Mouse (Mus musculus): ENCODE results near the gene Zdhhc19. TPM values are rescaled to one million over a fixed set of nuclear protein-coding genes. Genes with fewer than 3 reads are reported as not detected.
A peak's percentile ranks its signal among the peaks of the same experiment; 100 is the strongest.

The Zdhhc19 gene
- not detected in 2 replicates for polyA plus RNA-seq (2012; rRNA removed)

DNA sequence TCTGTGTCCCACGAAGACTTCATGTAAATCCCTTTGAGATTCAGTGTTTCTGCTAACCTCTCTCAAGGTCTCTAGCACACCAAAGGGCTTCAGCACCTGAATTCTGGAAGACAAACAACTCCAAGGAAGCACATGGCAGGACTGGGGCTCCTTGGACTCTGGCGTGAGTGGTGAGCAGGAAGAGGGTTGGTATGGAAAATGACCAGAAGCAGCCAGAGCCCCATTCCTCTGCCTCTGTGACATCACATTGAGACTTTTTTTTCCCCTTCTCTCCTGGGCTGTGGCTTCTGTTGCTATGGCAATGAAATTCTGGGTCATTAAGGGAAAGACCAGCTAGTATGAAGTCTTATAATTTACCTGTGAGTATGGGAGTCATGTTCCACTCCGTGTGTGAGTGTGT is at the start of gene Zdhhc19:
Gene Zdhhc19 (plus strand): TSS at position 301 of the 400 bp plus-strand sequence.
- DNase-seq (ENCODE audit: extremely low spot score in 1 of 2, low spot score in 1 of 2), result no peak

DNA sequence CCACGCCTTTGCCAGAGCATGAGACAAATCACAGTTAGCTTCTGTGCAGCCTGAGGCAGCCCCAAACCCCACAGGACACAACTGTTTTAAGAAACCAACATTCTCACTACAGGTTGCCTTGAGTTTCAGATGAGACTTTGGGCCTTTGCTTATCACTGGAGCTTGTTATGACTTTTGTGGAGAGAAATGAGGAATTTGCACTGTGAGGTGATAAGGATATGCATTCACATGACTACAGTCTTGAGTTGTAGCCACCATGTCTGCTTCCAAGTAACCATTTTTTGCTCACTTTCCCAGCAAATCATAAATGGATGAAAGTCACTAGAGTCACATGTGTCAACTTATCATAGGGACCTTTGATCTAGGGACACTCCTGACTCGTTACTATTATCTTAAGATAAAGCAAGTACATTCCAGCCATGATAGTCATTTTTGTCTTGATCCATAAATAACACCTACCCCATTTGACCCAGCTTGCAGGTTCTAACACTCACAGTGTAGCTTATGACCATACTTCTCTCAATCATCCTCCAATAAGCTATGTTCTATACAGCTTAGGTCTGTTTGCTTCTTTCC is 49.4 kb upstream of the Zdhhc19 start:
- DNase-seq (ENCODE audit: extremely low spot score in 1 of 2, low spot score in 1 of 2), result no peak

DNA sequence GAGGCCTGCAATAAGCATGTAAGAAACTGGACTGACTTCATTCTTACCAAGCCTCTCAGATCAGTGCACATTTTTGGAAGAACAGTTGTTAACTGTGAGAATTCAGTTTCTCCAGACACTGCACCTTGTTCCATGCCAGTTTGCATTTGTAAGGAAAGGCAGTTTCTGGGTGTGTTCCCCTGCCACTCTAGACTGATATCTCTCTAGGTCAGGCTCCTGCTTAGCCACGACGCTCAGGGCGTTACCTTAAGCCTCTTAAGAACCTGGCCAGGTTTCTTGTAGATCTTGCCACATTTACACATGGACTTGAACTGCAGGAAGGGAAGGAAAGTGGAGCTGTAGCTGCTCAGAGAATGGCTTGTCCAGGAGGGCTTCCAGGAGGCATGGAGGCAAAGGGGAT is 46.4 kb upstream of the Zdhhc19 start:
- no peak for DNase-seq (ENCODE audit: extremely low spot score in 1 of 2, low spot score in 1 of 2)

DNA sequence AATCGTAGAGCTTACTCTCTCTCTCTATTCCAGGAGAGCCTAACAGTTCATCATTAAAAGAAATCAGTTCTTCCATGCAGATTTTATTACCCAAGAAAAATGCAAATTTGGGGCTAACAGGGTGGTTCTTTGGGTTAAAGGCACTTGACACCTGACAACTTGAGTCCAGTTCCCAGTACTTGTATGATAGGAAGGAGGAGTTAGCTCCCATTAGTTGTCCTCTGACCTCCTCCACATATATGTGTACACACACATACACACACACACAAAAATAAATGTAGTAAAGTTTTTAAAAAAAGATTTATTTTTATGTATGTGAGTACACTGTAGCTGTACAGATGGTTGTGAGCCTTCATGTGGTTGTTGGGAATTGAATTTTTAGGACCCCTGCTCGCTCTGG is 45.9 kb upstream of the Zdhhc19 start:
- DNase-seq (ENCODE audit: extremely low spot score in 1 of 2, low spot score in 1 of 2), result no peak

DNA sequence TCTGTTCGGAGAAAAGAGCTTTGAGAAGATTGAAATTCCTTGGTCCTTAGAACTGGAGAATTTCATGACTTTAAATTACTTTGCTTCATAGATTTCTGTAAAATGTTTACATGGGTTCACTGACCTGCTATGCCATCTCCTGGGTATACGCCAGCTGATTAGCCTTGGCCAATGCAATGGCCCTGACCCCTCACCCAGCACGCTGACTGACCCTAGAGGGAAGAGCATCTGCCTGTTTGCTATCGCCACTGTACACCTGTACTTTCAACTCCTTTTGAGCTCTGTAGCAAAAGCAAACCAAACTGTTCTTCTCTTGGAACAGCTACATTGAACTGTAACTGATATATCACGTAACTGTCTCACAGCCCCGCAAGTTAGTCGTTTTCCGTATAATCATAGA is 43.0 kb upstream of the Zdhhc19 start:
- no peak for DNase-seq (ENCODE audit: extremely low spot score in 1 of 2, low spot score in 1 of 2)

DNA sequence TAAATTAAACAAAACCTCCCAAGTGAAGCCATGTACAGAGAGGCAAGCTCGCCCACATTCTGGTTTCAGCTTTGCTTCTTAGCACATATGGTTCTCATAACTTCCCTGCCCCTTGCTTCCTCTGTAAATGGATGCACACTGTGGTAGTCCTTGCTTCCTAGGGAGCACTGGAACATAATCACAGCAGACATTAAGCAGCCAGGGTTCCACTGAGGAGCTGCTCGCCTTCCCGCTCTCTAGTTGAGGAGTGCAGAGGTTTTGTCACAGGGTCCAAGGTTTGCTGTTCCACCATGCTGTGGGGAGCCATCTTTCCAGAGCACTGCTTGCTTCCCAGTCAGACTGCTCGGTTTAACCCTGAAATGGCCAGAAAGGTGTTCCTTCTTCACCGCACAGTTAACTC is 41.4 kb upstream of the Zdhhc19 start:
- DNase-seq (ENCODE audit: extremely low spot score in 1 of 2, low spot score in 1 of 2), result no peak

DNA sequence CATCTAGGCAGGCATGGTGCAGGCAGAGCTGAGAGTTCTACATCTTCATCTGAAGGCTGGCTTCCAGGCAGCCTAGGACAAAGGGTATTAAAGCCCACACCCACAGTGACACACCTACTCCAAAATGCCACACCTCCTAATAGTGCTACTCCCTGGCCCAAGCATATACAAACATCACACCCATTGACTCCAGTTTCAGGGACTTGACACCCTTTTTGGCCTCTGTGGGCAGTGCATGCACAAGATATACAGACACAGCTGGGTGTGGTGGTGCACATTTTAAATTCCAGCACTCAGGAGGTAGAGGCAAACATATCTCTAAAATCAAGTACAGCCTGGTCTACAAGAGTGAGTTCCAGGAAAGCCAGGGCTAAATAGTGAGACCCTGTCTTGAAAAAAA is 40.0 kb upstream of the Zdhhc19 start:
- no peak for DNase-seq (ENCODE audit: extremely low spot score in 1 of 2, low spot score in 1 of 2)

DNA sequence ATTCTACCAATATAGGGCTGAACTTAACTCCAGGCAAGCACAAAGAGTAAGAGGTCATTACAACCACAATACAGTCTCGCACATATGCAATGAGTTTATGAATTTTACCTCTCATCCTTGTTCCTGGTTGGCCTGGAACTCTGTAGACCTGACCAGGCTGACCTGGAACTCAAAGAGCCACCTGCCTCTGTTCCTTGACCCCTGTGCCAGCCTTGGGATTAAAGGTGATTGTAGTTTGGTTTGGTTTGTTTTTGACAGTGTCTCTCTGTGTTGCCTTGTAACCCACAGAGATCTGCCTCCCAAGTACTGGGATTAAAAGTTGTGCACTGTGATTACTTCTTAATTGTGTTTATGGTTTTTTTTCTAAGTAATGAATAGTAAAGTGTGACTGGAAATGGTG is 39.3 kb upstream of the Zdhhc19 start:
- no peak for DNase-seq (ENCODE audit: extremely low spot score in 1 of 2, low spot score in 1 of 2)

DNA sequence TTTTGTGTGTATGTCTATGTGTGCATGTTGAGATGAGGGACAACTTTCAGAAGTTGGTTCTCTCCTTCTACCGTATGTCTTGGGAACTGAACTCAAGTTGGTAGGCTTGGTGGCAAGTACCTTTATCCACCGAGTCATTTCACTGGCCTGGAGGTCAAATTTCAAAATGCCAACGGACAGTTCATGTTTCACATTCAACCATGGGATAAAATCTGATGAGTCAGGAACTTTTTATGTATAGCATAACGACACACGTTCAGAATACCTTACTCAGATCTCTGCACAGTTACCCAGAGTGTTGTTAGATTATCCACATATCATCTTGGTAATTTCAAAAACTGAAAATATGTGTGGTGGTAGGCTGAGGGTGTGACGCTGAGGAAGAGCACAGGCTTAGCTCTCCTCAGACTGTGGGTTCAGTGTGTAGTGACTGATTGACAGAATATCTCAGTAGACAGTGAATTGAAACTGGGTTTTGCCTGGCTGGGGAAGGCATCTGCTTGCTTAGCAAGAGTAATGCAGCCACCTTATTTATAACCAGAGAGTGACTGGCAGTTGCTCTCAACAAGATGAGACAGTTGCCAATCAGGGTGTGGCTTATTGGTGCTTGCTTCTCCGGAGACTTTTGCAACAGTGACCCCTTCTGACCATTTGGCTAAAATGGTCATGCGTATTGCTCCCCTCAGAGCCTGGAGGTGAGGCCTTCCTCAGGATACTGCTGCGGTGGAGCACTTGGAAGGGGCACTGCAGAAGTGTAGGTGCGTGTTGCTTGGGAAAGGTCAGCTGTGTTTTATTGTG is 38.3 kb upstream of the Zdhhc19 start:
- peak in 1 of 2 experiments; percentile 58 for DNase-seq (ENCODE audit: extremely low spot score in 1 of 2, low spot score in 1 of 2)

DNA sequence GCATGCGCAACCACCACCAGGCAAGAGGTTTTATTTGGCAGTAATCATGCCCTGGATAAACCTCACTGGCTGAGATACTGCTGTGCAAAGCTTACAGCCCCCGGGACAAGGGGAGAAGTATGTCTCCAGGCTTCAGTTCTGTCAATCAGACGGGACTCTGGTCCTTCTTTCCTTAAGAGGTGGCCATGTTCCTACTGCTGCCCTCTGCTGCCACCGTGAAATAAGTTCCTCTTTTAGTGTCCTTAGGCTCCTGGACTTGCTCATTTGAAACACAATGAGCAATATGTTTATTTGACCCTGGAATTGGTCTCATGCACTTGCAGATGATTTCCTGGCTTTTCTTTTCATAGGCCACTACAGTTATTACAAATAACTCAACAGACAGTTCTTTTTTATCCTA is 35.5 kb upstream of the Zdhhc19 start:
- no peak for DNase-seq (ENCODE audit: extremely low spot score in 1 of 2, low spot score in 1 of 2)

DNA sequence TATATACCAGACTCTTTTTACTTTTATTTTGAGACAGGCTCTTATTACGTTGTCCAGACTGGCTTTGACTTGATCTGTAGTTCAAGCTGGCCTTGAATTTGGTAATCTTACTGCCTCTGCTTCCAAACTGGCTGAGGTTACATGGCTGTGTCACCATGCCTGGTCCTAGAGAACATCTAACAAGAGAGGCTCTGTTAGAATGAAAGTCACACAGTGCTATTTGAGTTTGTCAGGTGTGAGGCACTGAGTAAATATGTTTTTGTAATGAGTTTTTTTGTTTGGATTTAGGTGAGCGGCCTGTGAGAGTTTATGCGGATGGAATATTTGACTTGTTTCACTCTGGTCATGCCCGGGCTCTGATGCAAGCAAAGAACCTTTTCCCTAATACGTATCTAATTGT is 34.4 kb upstream of the Zdhhc19 start:
- no peak for DNase-seq (ENCODE audit: extremely low spot score in 1 of 2, low spot score in 1 of 2)

DNA sequence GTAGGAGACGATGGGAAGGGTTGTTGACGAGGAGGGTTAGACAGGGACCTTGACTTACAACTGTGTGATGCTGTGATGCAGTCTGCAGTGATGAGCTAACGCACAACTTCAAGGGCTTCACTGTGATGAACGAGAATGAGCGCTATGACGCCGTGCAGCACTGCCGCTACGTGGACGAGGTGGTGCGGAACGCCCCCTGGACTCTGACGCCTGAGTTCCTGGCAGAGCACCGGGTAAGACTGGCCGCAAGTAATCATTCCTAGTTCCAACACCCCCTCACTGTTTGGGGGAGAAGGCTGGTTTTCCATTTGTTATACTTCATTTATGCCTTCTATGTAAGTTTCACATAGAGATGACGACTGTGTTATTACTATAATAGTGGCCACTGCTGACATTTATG is 33.1 kb upstream of the Zdhhc19 start:
- no peak for DNase-seq (ENCODE audit: extremely low spot score in 1 of 2, low spot score in 1 of 2)

DNA sequence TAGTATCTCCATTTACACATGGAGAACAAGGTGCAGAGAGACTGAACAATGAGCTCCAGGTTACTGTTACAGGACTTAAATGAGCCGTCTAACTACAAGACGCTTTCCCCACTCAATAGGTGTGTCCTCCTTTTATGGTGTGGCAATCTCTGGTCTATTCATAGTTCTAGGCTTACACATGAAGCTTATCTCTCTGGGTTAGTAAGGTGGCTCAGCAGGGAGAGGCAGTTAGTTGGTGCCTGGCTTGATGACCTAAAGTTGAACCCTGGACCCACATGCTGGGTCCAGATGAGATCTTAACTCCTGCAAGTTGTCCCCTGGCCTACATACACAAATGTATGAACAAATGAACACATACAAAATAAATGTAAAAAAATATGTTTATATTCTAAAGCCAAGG is 32.6 kb upstream of the Zdhhc19 start:
- DNase-seq (ENCODE audit: extremely low spot score in 1 of 2, low spot score in 1 of 2), result no peak

DNA sequence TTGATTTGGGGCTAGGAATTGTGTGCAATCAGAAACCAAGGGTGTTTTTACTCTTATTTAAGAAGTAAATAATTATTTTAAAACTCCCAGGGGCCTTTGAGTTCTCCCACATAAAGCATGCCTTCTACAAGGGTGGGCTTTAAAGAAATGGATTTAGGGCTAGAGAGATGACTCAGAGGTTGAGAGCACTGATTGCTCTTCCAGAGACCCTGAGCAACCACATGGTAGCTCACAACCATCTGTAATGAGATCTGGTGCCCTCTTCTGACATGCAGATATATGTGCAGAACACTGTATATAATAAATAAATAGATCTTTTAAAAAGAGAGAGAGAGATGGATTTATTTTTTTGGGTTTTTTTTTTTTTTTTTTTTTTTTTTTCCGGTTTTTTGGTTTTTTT is 31.2 kb upstream of the Zdhhc19 start:
- no peak for DNase-seq (ENCODE audit: extremely low spot score in 1 of 2, low spot score in 1 of 2)

DNA sequence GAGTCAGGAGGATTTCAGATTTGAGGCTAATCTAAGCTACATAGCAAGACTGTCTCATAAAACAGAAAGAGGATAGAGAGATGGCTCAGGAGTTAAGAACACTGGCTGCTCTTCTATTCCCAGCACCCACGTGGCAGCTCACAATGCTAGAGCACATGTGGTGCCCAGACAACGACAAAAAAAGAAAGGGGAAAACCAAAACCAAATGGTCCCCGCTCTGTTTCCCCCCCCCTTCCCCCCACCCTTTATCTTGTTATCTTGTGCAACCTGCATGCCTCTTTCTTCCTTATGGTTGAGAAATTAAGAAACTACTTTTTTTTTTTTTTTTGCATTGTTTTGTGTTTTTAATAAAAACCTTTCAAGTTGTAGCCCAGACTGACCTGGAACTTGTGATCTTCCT is 27.6 kb upstream of the Zdhhc19 start:
- no peak for DNase-seq (ENCODE audit: extremely low spot score in 1 of 2, low spot score in 1 of 2)

DNA sequence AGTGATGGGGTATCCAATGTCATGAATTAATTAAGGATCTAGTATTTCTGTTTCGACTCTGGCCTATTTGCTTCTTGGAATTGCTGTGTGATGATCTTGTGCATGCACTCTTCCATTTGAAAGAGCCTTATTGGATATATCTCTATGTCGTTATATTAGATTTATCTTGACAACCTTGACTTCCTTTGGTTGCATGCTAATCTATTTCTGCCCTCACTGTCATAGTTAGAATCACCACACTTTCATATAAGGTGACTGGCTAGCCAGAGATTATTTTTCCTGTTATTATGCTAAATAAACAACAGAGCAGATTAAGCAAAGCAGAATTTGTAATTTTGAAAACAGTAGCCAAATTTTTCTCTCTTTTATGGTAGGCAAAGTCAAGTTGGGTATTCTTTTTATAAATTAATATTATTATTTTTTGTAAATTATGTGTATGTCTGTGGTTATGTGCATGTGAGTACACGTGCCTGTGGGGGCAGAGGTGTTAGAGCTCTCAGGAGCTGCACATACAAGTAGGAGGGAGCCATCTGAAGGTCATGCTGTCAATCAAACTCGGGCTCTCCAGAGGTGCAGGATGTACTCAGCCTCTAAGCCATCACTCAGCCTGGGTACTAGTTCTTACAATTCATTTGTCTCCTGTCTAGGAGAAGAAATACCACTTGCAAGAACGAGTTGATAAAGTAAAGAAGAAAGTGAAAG is 26.5 kb upstream of the Zdhhc19 start:
- DNase-seq (ENCODE audit: extremely low spot score in 1 of 2, low spot score in 1 of 2), result no peak

DNA sequence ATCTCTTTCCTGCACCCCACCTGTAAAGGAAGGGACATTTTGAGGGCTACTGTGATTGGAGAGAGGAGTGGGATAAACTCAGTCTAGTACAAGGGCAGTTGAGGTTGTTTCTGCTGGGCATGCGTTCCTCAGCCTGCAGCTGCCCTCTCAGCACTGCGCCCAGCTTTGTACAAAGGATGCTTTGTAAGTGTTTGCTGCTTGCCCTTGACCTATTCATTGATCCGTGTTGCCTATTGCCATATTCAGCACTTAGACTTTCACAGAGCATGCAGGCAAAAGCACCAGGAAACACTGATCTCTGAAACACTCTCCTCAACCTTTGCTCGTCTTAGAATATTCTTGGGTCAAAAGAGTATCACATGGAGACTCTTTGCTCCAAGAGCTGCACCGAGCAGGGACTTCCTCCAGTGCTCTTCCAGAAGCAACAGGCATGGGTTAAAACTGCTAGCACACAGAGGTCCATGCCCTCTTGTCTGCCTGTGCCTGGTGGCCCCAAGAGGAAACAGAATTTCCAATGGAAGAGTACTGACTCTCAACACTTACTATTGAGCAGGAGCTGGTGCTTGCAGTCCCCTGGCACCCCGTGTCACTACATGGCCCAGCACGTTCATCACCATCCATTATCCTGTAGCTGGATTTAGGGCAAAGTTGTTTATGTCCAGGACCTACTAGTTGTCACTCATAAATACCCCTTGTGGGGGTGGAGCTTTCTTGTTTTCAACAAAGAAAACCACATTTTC is 23.6 kb upstream of the Zdhhc19 start:
- no peak for DNase-seq (ENCODE audit: extremely low spot score in 1 of 2, low spot score in 1 of 2)

DNA sequence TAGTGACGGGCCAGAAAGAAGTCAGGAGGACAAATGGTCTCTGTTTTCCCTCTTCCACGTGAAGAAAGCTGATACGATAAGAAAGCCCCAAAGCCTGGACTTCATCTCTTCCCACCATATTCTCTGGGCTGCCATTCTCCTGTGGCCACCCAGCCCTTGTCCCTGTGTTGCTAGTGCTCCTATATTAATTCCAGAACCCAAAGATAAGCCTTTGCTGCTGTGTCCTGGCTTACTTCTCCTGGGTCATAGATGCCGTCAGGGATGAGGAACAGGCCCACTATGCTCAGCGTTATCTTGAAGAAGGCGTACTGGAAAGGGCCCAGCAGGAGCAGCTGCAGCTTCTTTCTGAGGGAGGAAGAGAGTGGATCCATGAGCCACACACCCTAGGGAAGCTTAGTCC is 18.8 kb upstream of the Zdhhc19 start:
- DNase-seq (ENCODE audit: extremely low spot score in 1 of 2, low spot score in 1 of 2), result no peak

DNA sequence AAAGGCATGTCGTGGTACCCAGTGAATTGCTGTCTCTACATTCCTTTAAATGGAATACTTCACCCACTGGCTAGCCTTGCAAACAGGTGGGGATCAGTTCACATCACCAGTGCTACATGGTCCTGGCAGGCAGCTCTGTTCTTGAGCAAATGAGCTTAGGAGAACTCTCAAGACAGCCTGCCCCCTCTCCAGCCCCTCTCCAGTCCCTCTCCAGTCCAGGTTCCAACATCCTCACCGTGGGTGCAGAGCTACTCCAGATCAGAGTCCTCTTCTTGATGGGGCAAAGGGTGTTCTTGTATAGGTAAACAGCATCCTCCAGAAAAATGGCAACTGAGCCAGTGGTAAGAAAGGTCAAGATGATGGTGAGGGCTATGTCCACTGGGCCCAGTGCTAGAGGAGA is 16.6 kb upstream of the Zdhhc19 start:
- DNase-seq (ENCODE audit: extremely low spot score in 1 of 2, low spot score in 1 of 2), result no peak

DNA sequence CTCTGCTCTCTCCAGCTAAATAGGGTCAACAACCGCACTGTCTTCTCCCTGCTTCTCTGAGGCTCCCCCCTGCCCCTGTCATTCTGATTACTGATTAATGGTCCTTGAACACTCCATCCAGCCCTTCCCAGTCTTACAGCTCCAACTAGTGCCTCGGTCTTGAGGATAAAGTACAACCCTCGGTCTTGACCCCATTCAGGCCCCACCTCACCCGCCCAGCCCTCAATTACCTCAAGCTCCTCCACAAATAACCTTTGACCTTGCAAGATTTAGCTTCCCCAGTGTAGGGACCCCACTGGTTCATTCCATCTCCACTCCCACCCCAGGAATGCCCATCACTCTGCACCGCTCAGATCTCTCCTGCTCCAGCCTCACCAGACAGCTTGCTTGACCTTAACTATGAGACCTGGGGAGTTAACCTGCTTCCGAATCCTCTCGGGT is 11.6 kb upstream of the Zdhhc19 start:
- no peak for DNase-seq (ENCODE audit: extremely low spot score in 1 of 2, low spot score in 1 of 2)

DNA sequence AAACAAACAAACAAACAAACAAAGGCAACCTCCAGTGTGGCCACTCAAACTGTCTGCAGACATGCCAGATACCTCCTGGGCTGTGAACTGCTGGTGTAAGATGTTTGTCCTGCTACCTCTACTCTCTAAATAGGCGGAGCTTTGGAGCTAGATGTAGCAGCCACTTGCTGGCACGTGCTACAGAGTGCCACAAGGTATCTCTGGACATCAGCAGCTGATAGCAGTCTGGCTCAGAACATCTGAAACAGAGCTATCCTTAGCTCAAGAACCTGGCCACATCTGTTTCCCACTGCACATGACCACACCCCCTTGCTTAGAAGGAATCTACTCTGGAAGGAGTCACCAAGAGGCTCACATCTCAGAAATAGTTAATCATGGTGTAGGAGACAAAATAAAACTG is 10.9 kb upstream of the Zdhhc19 start:
- DNase-seq (ENCODE audit: extremely low spot score in 1 of 2, low spot score in 1 of 2), result no peak

Measured in frontal cortex, adult 2 months (tissue).